Mouse (Mus musculus) T-helper 17 cell (primary cell): ENCODE data around the gene Cenpj.

Source experiments
- in situ Hi-C, 2 experiments: fragments of 300-600 bp; cut with MboI, MseI; formaldehyde crosslinking; loops; 1 replicate in 1 of 2; 2 replicates in 1 of 2; pipeline ENCODE4 v1.15.1; 2025; ENCODE audit warnings: high pct_unique_total_duplicates in 2 of 2

Gene Cenpj

DNA sequence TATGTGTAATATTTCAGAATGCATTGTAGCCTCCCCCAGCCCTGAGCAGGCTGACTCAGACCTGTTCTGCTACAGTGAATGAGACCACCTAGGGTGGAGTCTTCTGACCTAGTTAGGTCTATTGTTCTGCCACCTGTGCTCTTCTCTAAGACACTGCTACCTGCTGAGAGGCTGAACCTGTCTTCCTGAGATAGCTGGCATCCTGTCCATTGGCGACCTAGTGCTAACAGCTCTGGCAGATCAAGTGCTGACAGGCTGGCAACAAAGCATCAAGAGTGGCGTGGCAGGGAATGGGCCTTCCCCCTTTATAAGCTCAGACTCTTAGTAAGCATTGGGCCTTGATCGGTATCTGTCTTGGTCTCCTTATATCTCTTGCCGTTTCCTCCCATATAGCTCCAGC lies 24.3 kb downstream of the Cenpj start:
- in situ Hi-C loops = no loop called here

DNA sequence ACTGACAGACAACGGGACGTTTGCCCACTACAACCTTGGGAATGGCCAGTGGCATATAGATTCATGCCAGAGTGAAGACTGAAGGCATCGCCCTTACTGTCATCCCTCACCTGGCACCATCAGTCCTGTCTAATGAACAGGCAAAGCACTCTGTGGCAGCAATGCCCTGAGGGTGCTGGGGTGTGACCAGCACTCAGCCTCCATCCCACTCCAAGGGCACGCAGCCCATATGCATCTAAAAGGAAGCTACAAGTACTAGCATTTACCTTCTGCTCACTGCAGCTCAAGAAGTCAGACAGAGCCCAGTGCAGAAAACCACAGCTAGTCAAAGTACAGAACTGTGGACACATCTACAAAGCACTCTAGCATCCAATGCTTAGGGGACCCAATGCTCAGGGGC lies 29.7 kb downstream of the Cenpj start:
- in situ Hi-C loops = no loop called here

DNA sequence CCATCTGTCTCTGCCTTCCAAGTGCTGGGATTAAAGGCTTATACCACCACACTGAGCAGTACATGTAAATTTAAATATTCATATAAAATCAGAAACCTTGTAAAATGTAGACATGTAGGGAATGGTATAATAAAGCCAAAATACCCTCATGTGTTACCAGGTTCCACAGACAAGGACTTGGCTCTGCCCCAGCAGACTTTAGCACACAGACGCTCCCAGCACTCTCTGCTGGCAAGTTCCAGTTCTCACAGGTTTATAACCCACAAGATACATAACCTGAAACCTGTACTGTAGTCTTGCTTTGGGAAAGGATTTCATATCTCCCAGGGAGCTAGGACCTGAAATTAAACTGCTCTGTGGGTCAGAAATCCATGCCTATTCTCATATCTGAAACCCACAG lies 30.3 kb downstream of the Cenpj start:
- in situ Hi-C loops = no loop called here

DNA sequence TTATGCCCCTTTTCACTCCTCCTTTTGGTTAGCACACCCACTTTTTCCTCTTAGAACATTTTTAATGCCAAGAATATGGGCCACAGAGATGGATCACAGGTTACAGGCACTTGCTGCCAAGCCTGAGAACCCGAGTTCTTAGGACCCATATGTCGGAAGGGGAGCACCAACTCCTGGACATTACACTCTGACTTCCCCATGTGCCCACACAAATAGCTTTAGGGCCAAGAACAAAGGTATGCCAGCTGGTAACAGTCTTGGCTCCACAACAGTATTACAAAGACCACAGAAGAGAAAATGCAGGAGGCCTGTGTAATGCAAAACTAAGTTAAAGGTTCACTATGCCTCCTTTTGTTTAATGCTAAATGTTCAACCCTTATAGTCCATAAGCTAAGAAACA lies 44.4 kb downstream of the Cenpj start:
- in situ Hi-C loops = no loop called here

DNA sequence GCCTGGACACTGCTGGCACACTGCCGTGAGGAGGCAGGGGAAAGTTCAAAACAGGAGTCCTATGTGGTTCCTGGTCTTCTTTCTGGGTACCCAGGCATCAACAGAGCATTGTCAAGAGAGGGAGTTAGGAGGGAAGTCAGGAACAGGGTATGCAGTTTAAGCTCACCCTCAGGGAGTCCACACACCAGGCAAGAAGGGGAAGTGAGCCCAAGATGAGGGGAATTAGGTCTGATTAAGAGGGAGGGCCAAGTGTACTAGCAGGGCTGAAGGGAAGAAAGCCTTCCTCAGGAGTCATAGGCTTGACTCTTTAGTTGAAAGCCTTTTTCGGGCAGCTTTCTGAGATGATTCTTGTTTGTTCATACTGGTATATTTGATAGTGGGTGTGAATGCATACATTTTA lies 60.5 kb downstream of the Cenpj start:
- in situ Hi-C loops = no loop called here

DNA sequence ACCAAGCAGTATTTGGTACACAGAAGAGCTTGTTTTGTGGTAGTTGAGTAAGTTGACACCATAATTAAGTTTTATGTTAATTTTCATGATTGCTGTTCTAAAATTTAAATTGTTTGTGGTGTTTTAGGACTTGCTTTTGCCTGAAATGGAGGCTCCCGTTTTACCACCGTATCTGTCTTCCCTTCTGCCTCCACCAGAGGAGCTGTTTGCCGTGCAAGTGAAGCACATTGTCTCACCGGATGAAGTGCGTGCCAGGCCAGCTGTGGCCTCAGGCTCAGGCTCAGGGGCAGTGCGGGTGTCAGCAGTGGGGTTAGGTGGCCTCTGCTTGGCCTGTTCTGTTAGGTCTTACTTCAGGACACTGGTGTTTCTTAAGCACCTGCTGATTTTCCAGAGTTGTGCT lies 63.1 kb downstream of the Cenpj start:
- in situ Hi-C loops = no loop called here

DNA sequence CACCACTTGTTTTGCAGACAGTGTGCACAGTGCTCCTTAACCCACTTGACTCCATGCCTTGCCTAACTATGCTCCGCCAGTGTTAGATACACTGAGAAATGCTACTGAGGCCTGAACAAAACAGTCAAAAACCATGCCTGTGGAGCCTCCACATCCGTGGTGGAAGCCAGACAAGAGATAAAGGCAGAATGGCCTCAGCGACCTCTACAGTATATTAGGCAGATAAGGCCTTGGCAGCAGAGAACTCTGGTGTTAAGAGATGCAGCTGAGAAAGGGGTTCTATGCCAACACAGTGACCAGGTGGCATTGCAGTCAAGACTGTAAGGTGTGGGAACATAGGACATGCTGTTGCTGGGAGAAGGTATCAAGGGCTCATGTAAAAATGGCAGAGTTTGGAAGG lies 68.5 kb downstream of the Cenpj start:
- in situ Hi-C loops = no loop called here

DNA sequence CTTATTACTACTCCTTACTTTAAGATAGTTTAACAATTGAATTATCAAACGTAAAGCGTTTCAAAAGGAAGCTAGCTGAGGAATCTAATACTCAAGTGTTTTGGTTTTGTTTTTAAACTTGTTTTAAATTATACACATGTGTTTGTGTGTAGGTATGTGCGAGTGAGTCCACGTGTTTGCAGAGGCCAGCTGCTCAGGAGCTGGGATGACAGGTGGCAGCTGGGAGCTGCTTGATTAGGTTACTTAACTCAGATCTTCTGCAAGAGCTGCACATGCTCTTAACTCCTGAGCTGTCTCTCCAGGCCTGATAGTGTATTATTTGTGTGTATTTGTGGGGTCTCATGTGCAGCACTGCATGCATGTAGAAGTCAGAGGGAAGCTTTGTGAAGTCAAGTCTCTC lies 72.8 kb downstream of the Cenpj start:
- in situ Hi-C loops = no loop called here

DNA sequence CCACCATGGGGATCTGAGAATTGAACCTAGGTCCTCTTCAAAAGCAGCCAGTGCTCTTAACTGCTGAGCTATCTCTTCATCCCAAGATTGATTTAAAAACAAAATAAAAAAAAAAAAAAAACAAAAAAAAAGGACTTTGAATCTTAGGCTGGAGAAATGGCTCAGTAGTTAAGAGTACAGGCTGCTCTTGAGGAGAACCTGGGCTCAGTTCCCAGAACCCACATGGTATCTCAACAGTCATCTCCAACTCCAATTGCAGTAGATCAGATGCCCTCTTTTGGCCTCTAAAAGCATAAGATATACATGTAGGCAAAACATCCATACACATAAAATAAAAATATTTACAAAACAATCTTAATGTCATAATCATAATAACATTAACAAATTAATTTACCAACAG lies 85.4 kb downstream of the Cenpj start:
- in situ Hi-C loops = no loop called here
